ENCODE assay signal across 16 mouse cellular contexts in the genomic region with DNA sequence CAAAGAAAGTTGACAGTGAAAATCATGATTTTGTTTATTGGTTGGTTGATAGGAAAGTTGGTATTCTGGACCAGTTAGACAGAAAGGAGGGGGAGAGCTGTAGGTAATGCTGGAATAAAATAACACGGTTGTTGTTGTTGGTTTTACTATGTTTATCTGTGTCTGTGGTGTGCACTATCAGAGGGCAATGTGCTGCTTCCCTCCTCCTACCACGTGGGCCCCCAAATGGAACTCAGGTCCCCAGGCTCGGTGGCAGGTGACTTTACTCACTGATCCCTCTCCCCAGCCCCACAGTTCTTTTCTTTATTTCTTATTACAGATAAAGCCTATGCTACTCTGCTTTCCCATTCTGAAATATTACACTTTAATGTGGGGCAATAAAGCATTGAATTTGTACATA.
"Had no signal": no experiment of that assay in that cellular context is flagged by ENCODE, and none has a peak within 500 bp of the region (broad histone marks: within the 10 kb centered on the region; RNA-seq: fewer than 3 reads in every experiment).

No protein-coding gene starts in this region.

- H3K9me3 ChIP-seq: lung, embryonic 15.5 days; megakaryocyte, embryonic 14.5 days; midbrain, embryonic 13.5 days; midbrain, embryonic 15.5 days; neural tube, embryonic 12.5 days; stomach, embryonic 15.5 days had no signal

- H3K36me3 ChIP-seq: lung, embryonic 15.5 days; midbrain, embryonic 15.5 days; stomach, embryonic 15.5 days had no signal

- H3K4me1 ChIP-seq: midbrain, embryonic 13.5 days; midbrain, embryonic 15.5 days; neural tube, embryonic 12.5 days; stomach, embryonic 15.5 days had no signal

- H3K4me2 ChIP-seq: lung, embryonic 15.5 days; midbrain, embryonic 11.5 days; midbrain, embryonic 13.5 days; midbrain, embryonic 15.5 days; neural tube, embryonic 12.5 days; stomach, embryonic 15.5 days had no signal

- ATAC-seq: lung, postnatal 0 days; midbrain, embryonic 13.5 days; midbrain, embryonic 15.5 days had no signal

- H3K27me3 ChIP-seq: lung, embryonic 15.5 days; megakaryocyte, embryonic 14.5 days; midbrain, embryonic 13.5 days; midbrain, embryonic 15.5 days; neural tube, embryonic 12.5 days; stomach, embryonic 15.5 days had no signal

- DNase-seq: lung, adult 2 months; lung, postnatal 14 days; lung, postnatal 36 days; right cerebral cortex, postnatal 14 days; thymus, postnatal 14 days; thymus, postnatal 36 days had no signal

- H3K9ac ChIP-seq: lung, embryonic 15.5 days; midbrain, embryonic 13.5 days; midbrain, embryonic 15.5 days; neural tube, embryonic 12.5 days; stomach, embryonic 15.5 days had no signal

- H3K27ac ChIP-seq: lung, embryonic 15.5 days; macrophage; midbrain, embryonic 13.5 days; midbrain, embryonic 15.5 days; neural tube, embryonic 12.5 days; stomach, embryonic 15.5 days; stomach, postnatal 0 days had no signal

- H3K4me3 ChIP-seq: lung, embryonic 15.5 days; megakaryocyte, embryonic 14.5 days; midbrain, embryonic 13.5 days; midbrain, embryonic 15.5 days; neural tube, embryonic 12.5 days; stomach, embryonic 15.5 days had no signal
